Mouse (Mus musculus) B cell, adult (primary cell): ENCODE results near the gene Kcna4. TPM values are rescaled to one million over a fixed set of nuclear protein-coding genes. Genes with fewer than 3 reads are reported as not detected.

Experiments
- total RNA-seq: library from RNA; stranded (reverse); gene quantifications from 4 replicates; pipeline ENCODE4 v1.2.4, GENCODE M21; 2023; ENCODE audit not compliant: inconsistent age

Gene Kcna4
- total RNA-seq = not detected in 4 replicates

GRCm38 (mm10) chr2:107289990-107290696 lies at the start of gene Kcna4:
Gene Kcna4, plus strand, starts transcription at chr2:107290639.

Other genes starting within 250 kb of the Kcna4 start
- gene Fshb, start 231.0 kb upstream of the Kcna4 start, total RNA-seq = not detected in 4 replicates